ENCODE assay signal across 21 mouse cellular contexts in genomic region chr10:86079921-86080320, GRCm38 (mm10). TPM values are rescaled to one million over a fixed set of nuclear protein-coding genes. Genes with fewer than 3 reads are reported as not detected.
DNase-seq lines count a peak whose midpoint lies in the region; ATAC-seq lines count a peak whose summit lies in the region.
"Had no signal": no experiment of that assay in that cellular context is flagged by ENCODE, and none has a peak within 500 bp of the region (broad histone marks: within the 10 kb centered on the region; RNA-seq: fewer than 3 reads in every experiment).

No protein-coding gene starts in this region.

- H3K4me2 ChIP-seq in heart, embryonic 12.5 days: no peak overlapping the region
- H3K4me2 ChIP-seq in midbrain, embryonic 16.5 days (ENCODE audit: low read length): no peak overlapping the region
- H3K4me2 ChIP-seq: embryonic facial prominence, embryonic 12.5 days; forebrain, embryonic 12.5 days; hindbrain, embryonic 12.5 days; liver, embryonic 12.5 days; midbrain, embryonic 13.5 days; stomach, embryonic 15.5 days had no signal

- H3K4me3 ChIP-seq in heart, embryonic 12.5 days: no peak overlapping the region
- no peak overlapping the region for H3K4me3 ChIP-seq in midbrain, embryonic 16.5 days (ENCODE audit: low read depth, low read length)
- H3K4me3 ChIP-seq in midbrain, embryonic 10.5 days: no peak overlapping the region
- H3K4me3 ChIP-seq: embryonic facial prominence, embryonic 12.5 days; forebrain, embryonic 12.5 days; hindbrain, embryonic 12.5 days; liver, embryonic 12.5 days; midbrain, embryonic 13.5 days; stomach, embryonic 15.5 days had no signal

- WGBS in heart, embryonic 12.5 days: 81% methylated on average over 9 of the region's 9 CpGs
- 86% methylated on average over 9 of the region's 9 CpGs for WGBS in midbrain, embryonic 16.5 days
- WGBS in midbrain, embryonic 10.5 days: 83% methylated on average over 9 of the region's 9 CpGs

- H3K27ac ChIP-seq in heart, embryonic 12.5 days (ENCODE audit: poor library complexity, severe bottlenecking): no peak overlapping the region
- no peak overlapping the region for H3K27ac ChIP-seq in midbrain, embryonic 16.5 days (ENCODE audit: low read length)
- H3K27ac ChIP-seq in midbrain, embryonic 10.5 days (replicated peaks): no peak overlapping the region
- H3K27ac ChIP-seq: embryonic facial prominence, embryonic 12.5 days; forebrain, embryonic 12.5 days; hindbrain, embryonic 12.5 days; liver, embryonic 12.5 days; midbrain, embryonic 13.5 days; stomach, embryonic 15.5 days had no signal

- DNase-seq in heart, adult 11 months: peak; percentile 81
- no peak for DNase-seq in midbrain, embryonic 10.5 days (ENCODE audit: low spot score)
- DNase-seq in R1 (ENCODE audit: low read depth, low spot score): peak; percentile 93
- DNase-seq in thymus, postnatal 14 days: no peak
- no peak for DNase-seq in Muller cell, postnatal 12 days (ENCODE audit: inconsistent ontology term)
- DNase-seq: adrenal gland, postnatal 25 days; cerebellum, adult 18-20 months; gastrocnemius, postnatal 14 days; heart, postnatal 10 days; lung, postnatal 14 days; thymus, postnatal 25 days had no signal

- H3K27me3 ChIP-seq in heart, embryonic 12.5 days (replicated peaks): no peaks in the 10 kb centered on the region
- no peaks in the 10 kb centered on the region for H3K27me3 ChIP-seq in midbrain, embryonic 16.5 days (ENCODE audit: control insufficient read depth, insufficient read depth, low read depth, low read length)
- H3K27me3 ChIP-seq in midbrain, embryonic 10.5 days (ENCODE audit: low read depth, poor library complexity, severe bottlenecking): no peaks in the 10 kb centered on the region
- H3K27me3 ChIP-seq: embryonic facial prominence, embryonic 12.5 days; forebrain, embryonic 12.5 days; hindbrain, embryonic 12.5 days; liver, embryonic 12.5 days; midbrain, embryonic 13.5 days; stomach, embryonic 15.5 days had no signal

- H3K4me1 ChIP-seq in heart, embryonic 12.5 days (replicated peaks): no peaks in the 10 kb centered on the region
- H3K4me1 ChIP-seq in midbrain, embryonic 16.5 days (ENCODE audit: control insufficient read depth, insufficient read depth, low read length): no peaks in the 10 kb centered on the region
- H3K4me1 ChIP-seq in midbrain, embryonic 10.5 days: no peaks in the 10 kb centered on the region
- H3K4me1 ChIP-seq: embryonic facial prominence, embryonic 12.5 days; forebrain, embryonic 12.5 days; hindbrain, embryonic 12.5 days; liver, embryonic 12.5 days; midbrain, embryonic 13.5 days; stomach, embryonic 15.5 days had no signal

- H3K36me3 ChIP-seq in heart, embryonic 12.5 days: no peaks in the 10 kb centered on the region
- no peaks in the 10 kb centered on the region for H3K36me3 ChIP-seq in midbrain, embryonic 16.5 days (ENCODE audit: control insufficient read depth, insufficient read depth, low read length)
- no peaks in the 10 kb centered on the region for H3K36me3 ChIP-seq in midbrain, embryonic 10.5 days
- H3K36me3 ChIP-seq: embryonic facial prominence, embryonic 12.5 days; forebrain, embryonic 12.5 days; hindbrain, embryonic 12.5 days; liver, embryonic 12.5 days; midbrain, embryonic 13.5 days; stomach, embryonic 15.5 days had no signal

- H3K9ac ChIP-seq in heart, embryonic 12.5 days: no peak overlapping the region
- H3K9ac ChIP-seq in midbrain, embryonic 16.5 days (ENCODE audit: low read depth, low read length): no peak overlapping the region
- H3K9ac ChIP-seq: embryonic facial prominence, embryonic 12.5 days; forebrain, embryonic 12.5 days; hindbrain, embryonic 12.5 days; liver, embryonic 12.5 days; midbrain, embryonic 13.5 days; stomach, embryonic 15.5 days had no signal

- H3K9me3 ChIP-seq in heart, embryonic 12.5 days (replicated peaks): no peaks in the 10 kb centered on the region
- no peaks in the 10 kb centered on the region for H3K9me3 ChIP-seq in midbrain, embryonic 16.5 days (replicated peaks; ENCODE audit: control insufficient read depth, low read length, poor library complexity, severe bottlenecking)
- no peaks in the 10 kb centered on the region for H3K9me3 ChIP-seq in midbrain, embryonic 10.5 days (replicated peaks)
- H3K9me3 ChIP-seq: embryonic facial prominence, embryonic 12.5 days; forebrain, embryonic 12.5 days; hindbrain, embryonic 12.5 days; liver, embryonic 12.5 days; midbrain, embryonic 13.5 days; stomach, embryonic 15.5 days had no signal

- ATAC-seq in heart, embryonic 12.5 days (ENCODE audit: insufficient number of reproducible peaks, low FRiP score): no peak
- 0 out of 2 replicates have a peak, but pooled peaks have one; percentile 21 for ATAC-seq in midbrain, embryonic 16.5 days
- ATAC-seq in megakaryocyte progenitor cell, adult 5-6 weeks (replicated peaks; ENCODE audit: poor library complexity): peak; percentile 57
- ATAC-seq: inflammation-experienced regulatory T-cells, adult 6 months; liver, embryonic 12.5 days; midbrain, embryonic 13.5 days had no signal

RNA-seq across cellular contexts. Expression of gene Fbxo7, which starts 58.1 kb away (rescaled TPM):
- polyA plus RNA-seq in heart, embryonic 12.5 days (2016; fragmentation: Nextera tagmentation; extraction: Ambion mirVana): 23.5 and 25.7 TPM in 2 replicates
- polyA plus RNA-seq in midbrain, embryonic 16.5 days (2015; fragmentation: Nextera tagmentation; extraction: Ambion mirVana): 18.9 and 21.6 TPM in 2 replicates
- 16.2 and 16.9 TPM in 2 replicates for polyA plus RNA-seq in midbrain, embryonic 10.5 days (2016; fragmentation: Nextera tagmentation; extraction: Ambion mirVana)
- 30.2 and 36.0 TPM in 2 replicates for total RNA-seq in megakaryocyte progenitor cell, adult 5-6 weeks (2015)
- 14.5 and 31.5 TPM in 2 replicates for total RNA-seq in megakaryocyte progenitor cell, adult 5-6 weeks (2017)

Comparison
In these comparisons a context has a peak if more than half of its experiments do, and no peak if none do; other contexts are left out.
1. DNase-seq: peak in heart, adult 11 months (single experiment) and R1 (single experiment); none in midbrain, embryonic 10.5 days (single experiment), thymus, postnatal 14 days (single experiment) and Muller cell, postnatal 12 days (single experiment).